Mouse (Mus musculus) testis, adult 2 months (tissue): Measurements from ENCODE around the gene Smim5.

Source experiments
- CTCF ChIP-seq: fragments of 200-500 bp; IDR thresholded peaks from 2 replicates; pipeline ENCODE4 v1.5.1; 2012; ENCODE audit warnings: low read depth, mild to moderate bottlenecking, inconsistent platforms, low read length, moderate library complexity; ENCODE audit not compliant: control insufficient read depth, insufficient read depth, insufficient replicate concordance
- POLR2A ChIP-seq: fragments of 200-500 bp; IDR thresholded peaks from 2 replicates; pipeline ENCODE4 v1.6.1; 2012; ENCODE audit warnings: low read depth, mild to moderate bottlenecking, inconsistent platforms, low read length, moderate library complexity; ENCODE audit not compliant: control insufficient read depth

GRCm38 (mm10) chr11:115894755-115895520, 4.8 kb upstream of the Smim5 start:
- TF ChIP-seq POLR2A (no peak), CTCF (peak; percentile 34; the same call in 1 of the 2 replicates)
